Mouse (Mus musculus) heart, adult 8-10 months (tissue): ENCODE measurements around the gene Tll2. TPM values are rescaled to one million over a fixed set of nuclear protein-coding genes. Genes with fewer than 3 reads are reported as not detected.

Experiments
- DNase-seq: peaks from one replicate; pipeline ENCODE4 v3.0.0; 2022; ENCODE audit warnings: low spot score
- total RNA-seq, 4 experiments: library from RNA; stranded (reverse); gene quantifications; 2 replicates each; pipeline ENCODE4 v1.2.4; 2022

The Tll2 gene
- total RNA-seq: 1 to 10 TPM in 1 of 4 experiments, under 1 TPM in 3; 0.12 to 1.0 (median 0.46) TPM

DNA sequence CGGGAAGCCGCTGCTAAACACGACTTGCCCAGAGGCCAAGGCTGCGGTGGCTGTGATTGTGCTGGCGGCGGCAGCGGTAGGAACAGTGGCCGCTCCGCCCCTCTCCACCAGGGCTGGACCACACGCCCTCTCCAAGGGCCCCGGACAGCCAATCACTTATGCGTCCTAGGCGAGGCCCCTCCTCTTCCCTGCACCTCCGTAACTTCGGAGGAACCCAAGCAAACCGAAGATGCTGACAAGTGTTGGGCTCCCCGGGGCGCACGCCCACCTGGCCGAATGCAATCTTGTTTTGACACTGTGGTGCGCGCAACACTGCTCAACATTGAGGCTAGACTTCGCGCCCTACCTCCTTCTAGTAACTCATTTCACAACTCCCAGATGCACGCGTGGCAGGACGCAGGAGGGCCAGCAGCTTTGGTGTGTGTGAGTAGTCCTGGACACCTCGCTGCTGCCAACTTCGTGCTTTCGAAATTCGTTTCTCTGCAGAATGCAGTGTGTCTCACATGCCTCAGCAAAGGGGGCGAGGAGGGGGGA, at the start of gene Tll2:
Tll2 (minus strand) TSS at position 25 of the 534 bp plus-strand sequence.
- peak; percentile 31 for DNase-seq

DNA sequence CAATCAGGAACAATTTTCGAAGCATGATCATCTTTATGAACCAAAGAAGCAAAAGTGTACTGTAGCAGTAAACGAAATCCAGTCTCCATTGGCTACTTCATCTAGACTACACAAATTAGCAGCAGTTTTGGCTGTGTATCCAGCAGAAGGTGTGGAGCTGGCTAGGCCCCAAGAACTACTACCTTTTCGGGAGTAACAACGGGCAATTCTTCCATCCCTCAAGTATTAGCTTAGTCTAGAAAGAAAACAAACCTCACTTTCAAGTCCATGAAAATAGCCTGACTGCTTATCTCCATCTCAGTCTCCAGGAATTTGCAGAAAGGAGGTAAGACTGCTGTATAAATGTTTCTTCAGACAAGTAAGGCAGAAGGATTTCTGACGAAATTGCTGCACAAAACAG, 47.9 kb upstream of the Tll2 start:
- no peak for DNase-seq

- DNase-seq: no peak
These were observed 42.3 kb upstream of the Tll2 start for GRCm38 (mm10) chr19:41248968-41249367.

- no peak for DNase-seq
These were observed 41.6 kb upstream of the Tll2 start for GRCm38 (mm10) chr19:41248271-41248670.

GRCm38 (mm10) chr19:41246271-41246670, 39.6 kb upstream of the Tll2 start:
- no peak for DNase-seq

GRCm38 (mm10) chr19:41244581-41244980, 37.9 kb upstream of the Tll2 start:
- peak; percentile 43 for DNase-seq

DNA sequence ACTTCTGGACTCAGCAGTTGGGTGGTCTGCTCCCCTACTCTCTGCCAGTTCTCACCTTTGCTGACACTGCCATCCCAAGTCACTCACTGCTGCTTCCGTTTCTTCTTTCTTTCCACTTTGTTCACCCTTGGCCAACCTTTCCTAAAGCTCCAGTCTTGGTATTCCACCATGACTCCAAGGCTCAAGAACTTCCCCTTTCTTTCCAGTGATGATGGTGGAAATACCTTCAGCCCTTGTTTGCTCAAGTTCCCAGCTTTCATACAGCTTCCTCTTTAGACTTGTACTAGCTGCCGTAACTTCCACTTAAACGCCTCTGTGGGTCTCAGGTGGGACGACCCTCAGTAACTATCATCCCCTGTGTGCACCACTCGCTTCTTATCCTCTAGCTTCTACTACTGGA, 35.4 kb upstream of the Tll2 start:
- DNase-seq: no peak

GRCm38 (mm10) chr19:41233698-41234097, 27.1 kb upstream of the Tll2 start:
- no peak for DNase-seq

DNA sequence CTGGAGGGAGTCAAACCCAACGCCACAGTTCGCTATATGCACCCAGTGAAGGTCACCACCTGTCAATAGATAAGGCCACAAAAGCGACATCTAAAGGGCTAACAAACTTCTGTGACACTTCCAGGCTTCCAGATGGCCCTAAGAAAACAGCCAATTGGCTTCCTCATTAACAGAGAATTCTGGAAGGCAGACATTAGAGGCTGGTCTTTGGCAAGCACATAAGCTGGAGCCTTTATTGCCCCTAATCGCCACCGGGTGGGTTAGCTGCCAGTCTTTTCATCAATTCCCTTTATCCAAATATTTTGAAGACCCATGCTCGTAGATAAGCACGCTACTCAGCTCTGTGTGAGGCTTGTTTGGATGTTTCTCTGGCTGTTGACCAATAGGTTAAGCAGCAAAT, 1.7 kb upstream of the Tll2 start:
- no peak for DNase-seq

DNA sequence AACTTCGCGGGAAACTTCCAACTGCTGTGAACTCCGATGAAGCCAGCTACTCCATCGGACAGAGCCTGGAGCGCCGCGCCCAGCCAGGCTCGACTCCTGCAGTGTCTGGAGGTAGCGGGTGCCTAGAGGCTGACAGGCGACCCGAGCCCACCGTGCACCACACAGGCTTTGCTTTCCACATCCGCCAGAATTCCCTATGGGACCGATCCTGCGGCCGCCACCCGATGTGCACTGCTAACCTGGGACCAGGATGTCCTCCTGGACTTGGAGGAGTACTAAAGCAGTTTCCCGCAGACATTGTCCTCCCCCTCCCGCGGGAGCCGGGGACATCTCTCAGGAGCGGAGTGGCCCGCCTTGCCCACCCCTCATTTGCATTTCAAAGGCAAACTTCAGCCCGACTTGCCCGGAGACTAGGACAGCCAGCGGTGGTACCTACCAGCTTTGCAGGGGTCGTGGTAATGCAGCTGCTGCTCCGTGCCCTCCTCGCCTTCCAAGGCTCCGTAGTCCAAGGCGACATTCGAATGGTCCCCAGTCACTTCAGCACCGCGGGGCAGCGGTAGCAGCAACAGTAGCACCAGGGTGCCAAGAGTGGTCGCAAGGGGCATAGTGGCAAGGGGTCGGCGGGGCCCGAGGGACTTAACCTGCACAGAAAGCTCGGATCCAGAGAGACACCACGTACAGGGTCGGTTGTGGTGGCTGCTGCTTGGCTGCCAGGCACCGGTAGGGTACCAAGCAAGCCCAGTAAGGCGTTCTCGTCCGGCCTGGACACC, 409 bp downstream of the Tll2 start:
- no peak for DNase-seq

GRCm38 (mm10) chr19:41204159-41205081, 2.2 kb downstream of the Tll2 start:
- DNase-seq: peak; percentile 13

- no peak for DNase-seq
These were observed 9.0 kb downstream of the Tll2 start for GRCm38 (mm10) chr19:41197606-41198005.

- no peak for DNase-seq
These were observed 13.3 kb downstream of the Tll2 start for GRCm38 (mm10) chr19:41193379-41193778.

DNA sequence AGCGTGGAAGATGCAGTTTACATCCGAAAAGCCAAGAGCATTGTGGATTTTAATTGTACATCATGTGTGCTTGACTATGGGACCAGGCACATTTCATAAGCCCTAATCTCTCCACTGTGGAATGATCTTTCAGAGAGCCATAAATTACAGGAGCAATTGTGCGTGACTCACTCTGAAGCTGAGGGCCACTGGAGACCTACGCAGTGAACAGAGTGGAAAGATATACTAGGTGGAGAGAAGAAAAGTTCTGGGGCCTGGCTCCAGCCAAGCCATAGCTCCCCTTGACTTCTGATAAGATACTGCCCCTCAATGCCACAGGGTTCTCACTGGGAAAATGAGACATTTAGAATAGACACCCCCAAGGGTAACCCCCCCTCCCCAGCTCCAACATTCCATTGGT, 13.7 kb downstream of the Tll2 start:
- no peak for DNase-seq

DNA sequence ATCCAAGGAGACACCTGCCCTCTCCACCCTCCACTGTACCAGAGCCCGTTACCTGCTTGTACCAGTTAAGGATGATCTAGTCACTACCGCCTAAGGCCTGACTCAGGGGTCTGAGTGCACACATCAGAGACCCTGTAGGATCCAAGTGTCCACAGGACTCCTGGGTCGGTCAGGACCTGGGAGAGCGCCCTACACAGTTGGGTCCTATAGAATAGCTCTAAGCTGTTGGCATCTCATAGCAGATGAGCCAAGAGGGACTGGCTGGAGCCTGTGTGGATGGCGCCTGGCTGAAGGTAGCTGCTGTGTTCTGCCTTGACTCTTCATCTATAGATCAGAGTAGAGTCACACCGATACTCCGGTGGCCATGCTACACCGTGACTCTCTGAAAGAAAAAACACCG, 14.9 kb downstream of the Tll2 start:
- DNase-seq: no peak

DNA sequence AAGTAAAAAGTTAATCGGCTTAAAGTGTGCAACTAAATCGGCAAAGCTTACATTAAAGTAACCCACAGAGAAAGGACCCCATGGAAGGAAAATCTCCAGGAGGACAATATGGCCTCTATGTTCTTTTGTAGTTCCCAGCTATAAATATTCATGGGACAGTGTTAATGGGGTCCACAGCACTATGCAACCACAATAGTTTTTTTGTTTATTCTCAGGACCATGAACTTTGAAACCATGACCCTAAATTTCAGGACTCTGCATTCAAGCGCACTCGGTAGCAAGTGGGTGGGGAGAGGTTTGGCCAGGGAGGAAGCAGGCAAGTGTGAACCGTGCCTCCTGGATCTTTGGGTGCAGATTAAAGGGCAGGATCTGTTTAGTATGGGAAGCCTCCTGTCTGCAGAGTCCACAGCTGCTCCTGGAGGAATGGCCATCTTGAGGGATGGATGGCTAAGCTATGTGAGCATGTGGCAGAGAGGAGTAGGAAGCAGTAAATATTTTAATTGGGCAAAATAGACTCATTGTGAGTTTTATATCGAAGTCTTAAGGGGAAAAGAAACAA, 15.7 kb downstream of the Tll2 start:
- DNase-seq: no peak

DNA sequence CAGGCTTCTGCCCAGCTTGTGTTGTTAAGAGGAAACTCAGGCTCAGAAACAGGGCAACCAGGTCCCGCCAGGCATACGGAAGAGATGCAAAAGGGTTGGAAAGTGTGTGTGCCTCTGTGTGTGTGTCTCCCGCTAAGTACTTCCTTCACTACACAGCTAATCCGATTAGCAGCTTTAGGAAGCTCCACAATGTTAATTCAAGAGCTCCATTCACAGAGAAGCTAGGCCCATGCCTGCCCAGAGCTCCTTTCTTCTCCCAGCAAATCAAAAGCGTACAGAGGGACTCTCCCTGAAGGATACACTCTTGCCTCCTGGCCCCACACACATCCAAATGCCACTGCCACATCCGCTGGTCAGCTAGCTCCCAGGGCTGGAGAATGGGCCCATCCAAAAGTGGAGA, 29.3 kb downstream of the Tll2 start:
- DNase-seq: no peak

- DNase-seq: no peak
These were observed 29.8 kb downstream of the Tll2 start for GRCm38 (mm10) chr19:41176881-41177280.

GRCm38 (mm10) chr19:41165914-41166235, 40.8 kb downstream of the Tll2 start:
- DNase-seq: no peak

DNA sequence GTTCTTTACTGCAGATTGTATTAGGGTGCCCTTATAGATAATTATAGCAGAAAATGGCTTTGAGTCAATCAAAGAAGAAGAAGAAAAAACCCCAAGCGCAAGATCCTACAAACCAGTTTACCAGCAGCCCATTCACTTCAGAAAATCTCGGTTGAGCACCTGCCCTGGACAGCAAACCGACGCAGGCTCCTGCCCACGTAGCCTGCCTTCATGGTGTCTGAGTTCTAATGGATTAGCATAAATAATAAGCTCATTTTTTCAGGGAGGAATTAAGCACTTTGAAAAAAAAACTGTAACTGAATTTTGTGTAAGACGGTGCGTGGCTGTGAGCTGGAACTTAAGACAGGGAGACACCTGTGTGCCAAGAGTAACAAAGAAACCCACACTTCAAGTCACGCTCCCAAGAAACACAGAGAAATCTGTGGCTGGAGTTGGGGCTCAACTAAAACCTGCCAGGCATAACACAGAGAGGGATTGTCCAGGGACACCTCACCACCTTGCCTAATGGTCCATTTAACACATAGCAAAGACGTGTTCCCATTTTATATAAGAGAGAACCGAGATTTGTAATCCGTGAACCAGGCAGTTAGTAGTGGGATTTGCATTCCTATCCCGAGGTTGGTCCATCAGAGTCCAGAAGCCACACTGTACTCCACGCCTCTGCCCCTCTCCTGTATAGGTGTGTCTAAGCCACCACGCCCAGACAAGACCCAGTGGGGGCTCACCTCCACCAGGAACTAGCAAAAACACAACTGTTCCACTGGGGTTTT, 41.3 kb downstream of the Tll2 start:
- DNase-seq: no peak

GRCm38 (mm10) chr19:41164447-41165095, 42.1 kb downstream of the Tll2 start:
- DNase-seq: no peak
